Mouse (Mus musculus) intestine, embryonic 16.5 days (tissue): Measurements from ENCODE around the gene Zbtb38. TPM values are rescaled to one million over a fixed set of nuclear protein-coding genes. Genes with fewer than 3 reads are reported as not detected.
A peak's percentile ranks its signal among the peaks of the same experiment; 100 is the strongest.
"Not testable (repeated sequence)": the region's sequence is repeated elsewhere in the genome, so short reads cannot be mapped to it uniquely, and the experiment has no call there.

Source experiments
- ATAC-seq: fragments of 200-750 bp; cut with Nextera tagmentation; 2 replicates; pipeline ENCODE4 v1.8.0; 2017; ENCODE audit warnings: moderate TSS enrichment, moderate library complexity
- H3K27ac ChIP-seq: fragments of 300-500 bp; sonication (generic); 2 replicates; pipeline ENCODE4 v1.5.1; 2014; ENCODE audit warnings: mild to moderate bottlenecking, low read length
- H3K27me3 ChIP-seq: fragments of 300-500 bp; sonication (generic); replicated peaks from 2 replicates; pipeline ENCODE4 v1.6.1; 2014; ENCODE audit warnings: low read length, control low read depth, mixed read lengths; ENCODE audit not compliant: control insufficient read depth, insufficient read depth
- H3K36me3 ChIP-seq: fragments of 300-500 bp; sonication (generic); 2 replicates; pipeline ENCODE4 v1.6.1; 2014; ENCODE audit warnings: low read length, control low read depth; ENCODE audit not compliant: control insufficient read depth, insufficient read depth
- H3K4me1 ChIP-seq: fragments of 300-500 bp; sonication (generic); 2 replicates; pipeline ENCODE4 v1.6.1; 2014; ENCODE audit warnings: low read length, control low read depth, mixed read lengths; ENCODE audit not compliant: control insufficient read depth, insufficient read depth
- H3K4me2 ChIP-seq: fragments of 300-500 bp; sonication (generic); 2 replicates; pipeline ENCODE4 v1.6.1; 2014; ENCODE audit warnings: low read depth, low read length, control low read depth
- H3K4me3 ChIP-seq: fragments of 300-500 bp; sonication (generic); 2 replicates; pipeline ENCODE4 v1.5.1; 2014; ENCODE audit warnings: mild to moderate bottlenecking, low read length
- H3K9ac ChIP-seq: fragments of 300-500 bp; sonication (generic); 2 replicates; pipeline ENCODE4 v1.6.1; 2014; ENCODE audit warnings: low read depth, low read length
- H3K9me3 ChIP-seq: fragments of 300-500 bp; sonication (generic); 2 replicates; pipeline ENCODE4 v1.6.1; 2016; ENCODE audit warnings: low read length, control low read depth; ENCODE audit not compliant: control insufficient read depth
- WGBS: fragments of 180-500 bp; shearing (Covaris S2); extraction: QIAGEN DNeasy Blood & Tissue Kit; methylation state at CpG from one replicate; pipeline ENCODE4 v1.1.7; 2014; 5-methylcytosine and 5-hydroxymethylcytosine counted together
- polyA plus RNA-seq: library from polyadenylated mRNA; unstranded; fragments of >200 nt; fragmentation: Nextera tagmentation; extraction: Ambion mirVana; gene quantifications from 2 replicates; pipeline ENCODE4 v1.2.1, GENCODE M21; 2015

Zbtb38 gene
- polyA plus RNA-seq, 1 experiment from 2014 or later: 20.3 TPM

GRCm38 (mm10) chr9:96678611-96679010 is 74.0 kb downstream of the Zbtb38 start:
- Histone ChIP-seq H3K4me2 (no peak overlapping the region), H3K27ac (no peak overlapping the region), H3K9me3 (no peaks in the 10 kb centered on the region), H3K4me3 (no peak overlapping the region), H3K9ac (no peak overlapping the region), H3K4me1 (no peaks in the 10 kb centered on the region), H3K27me3 (no peaks in the 10 kb centered on the region), H3K36me3 (no peaks in the 10 kb centered on the region)
- ATAC-seq: no peak
- 80% methylated on average over 5 of the region's 5 CpGs for WGBS

- H3K27ac ChIP-seq, H3K36me3 ChIP-seq, H3K9me3 ChIP-seq, H3K9ac ChIP-seq, H3K4me2 ChIP-seq, ATAC-seq, H3K4me3 ChIP-seq, H3K27me3 ChIP-seq, H3K4me1 ChIP-seq: not testable (repeated sequence)
- WGBS: 77% methylated on average over 5 of the region's 5 CpGs
Measured at GRCm38 (mm10) chr9:96677711-96678110, 74.9 kb downstream of the Zbtb38 start.

GRCm38 (mm10) chr9:96676671-96677070 is 76.0 kb downstream of the Zbtb38 start:
- Histone ChIP-seq H3K36me3 (no peaks in the 10 kb centered on the region), H3K4me2 (no peak overlapping the region), H3K9ac (no peak overlapping the region), H3K27me3 (no peaks in the 10 kb centered on the region), H3K9me3 (no peaks in the 10 kb centered on the region), H3K4me3 (no peak overlapping the region), H3K4me1 (no peaks in the 10 kb centered on the region), H3K27ac (no peak overlapping the region)
- WGBS: 88% methylated on average over 10 of the region's 10 CpGs
- ATAC-seq: no peak

- Histone ChIP-seq H3K9ac (no peak overlapping the region), H3K4me1 (no peaks in the 10 kb centered on the region), H3K4me2 (no peak overlapping the region), H3K27ac (no peak overlapping the region), H3K27me3 (no peaks in the 10 kb centered on the region), H3K36me3 (no peaks in the 10 kb centered on the region), H3K4me3 (no peak overlapping the region), H3K9me3 (no peaks in the 10 kb centered on the region)
- no peak for ATAC-seq
- 82% methylated on average over 8 of the region's 8 CpGs for WGBS
Measured at GRCm38 (mm10) chr9:96675763-96676640, 76.6 kb downstream of the Zbtb38 start.

- H3K4me3 ChIP-seq: no peak overlapping the region
- H3K9me3 ChIP-seq: no peaks in the 10 kb centered on the region
- ATAC-seq: peak; percentile 72
- H3K4me1 ChIP-seq: no peaks in the 10 kb centered on the region
- H3K27ac ChIP-seq: no peak overlapping the region
- no peaks in the 10 kb centered on the region for H3K27me3 ChIP-seq
- no peaks in the 10 kb centered on the region for H3K36me3 ChIP-seq
- no peak overlapping the region for H3K9ac ChIP-seq
- 35% methylated on average over 5 of the region's 5 CpGs for WGBS
- H3K4me2 ChIP-seq: no peak overlapping the region
Measured at GRCm38 (mm10) chr9:96675071-96675762, 77.4 kb downstream of the Zbtb38 start.

GRCm38 (mm10) chr9:96674301-96674700 is 78.3 kb downstream of the Zbtb38 start:
- Histone ChIP-seq H3K27me3 (no peaks in the 10 kb centered on the region), H3K4me3 (no peak overlapping the region), H3K4me1 (no peaks in the 10 kb centered on the region), H3K9me3 (no peaks in the 10 kb centered on the region), H3K27ac (no peak overlapping the region), H3K36me3 (no peaks in the 10 kb centered on the region), H3K9ac (no peak overlapping the region), H3K4me2 (no peak overlapping the region)
- no peak for ATAC-seq
- WGBS: 90% methylated on average over 8 of the region's 8 CpGs

GRCm38 (mm10) chr9:96672466-96672865 is 80.2 kb downstream of the Zbtb38 start:
- 74% methylated on average over 2 of the region's 2 CpGs for WGBS
- Histone ChIP-seq H3K4me2 (no peak overlapping the region), H3K27me3 (no peaks in the 10 kb centered on the region), H3K4me1 (no peaks in the 10 kb centered on the region), H3K9ac (no peak overlapping the region), H3K27ac (no peak overlapping the region), H3K36me3 (no peaks in the 10 kb centered on the region), H3K9me3 (no peaks in the 10 kb centered on the region), H3K4me3 (no peak overlapping the region)
- no peak for ATAC-seq

- 94% methylated on average over 12 of the region's 12 CpGs for WGBS
- Histone ChIP-seq H3K4me2 (no peak overlapping the region), H3K27ac (no peak overlapping the region), H3K27me3 (no peaks in the 10 kb centered on the region), H3K36me3 (no peaks in the 10 kb centered on the region), H3K4me1 (no peaks in the 10 kb centered on the region), H3K4me3 (no peak overlapping the region), H3K9me3 (no peaks in the 10 kb centered on the region), H3K9ac (no peak overlapping the region)
- no peak for ATAC-seq
Measured at GRCm38 (mm10) chr9:96671249-96671648, 81.4 kb downstream of the Zbtb38 start.

- Histone ChIP-seq H3K9ac (peak overlapping the region; percentile 58; the same call in 1 of the 2 replicates), H3K27ac (peak overlapping the region; percentile 66)
- under 1% methylated on average over 15 of the region's 15 CpGs for WGBS
Measured at GRCm38 (mm10) chr9:96669877-96670276, 82.8 kb downstream of the Zbtb38 start.

More at GRCm38 (mm10) chr9:96669877-96670276, 82.8 kb downstream of the Zbtb38 start:
- no peaks in the 10 kb centered on the region for H3K4me1 ChIP-seq
- ATAC-seq: peak; percentile 100
- no peaks in the 10 kb centered on the region for H3K9me3 ChIP-seq
- peak overlapping the region; percentile 44 for H3K4me3 ChIP-seq
- H3K36me3 ChIP-seq: no peaks in the 10 kb centered on the region
- peak overlapping the region; percentile 66 for H3K4me2 ChIP-seq
- H3K27me3 ChIP-seq: no peaks in the 10 kb centered on the region
